Mouse (Mus musculus): ENCODE measurements around the gene Zbtb8b.

DNA sequence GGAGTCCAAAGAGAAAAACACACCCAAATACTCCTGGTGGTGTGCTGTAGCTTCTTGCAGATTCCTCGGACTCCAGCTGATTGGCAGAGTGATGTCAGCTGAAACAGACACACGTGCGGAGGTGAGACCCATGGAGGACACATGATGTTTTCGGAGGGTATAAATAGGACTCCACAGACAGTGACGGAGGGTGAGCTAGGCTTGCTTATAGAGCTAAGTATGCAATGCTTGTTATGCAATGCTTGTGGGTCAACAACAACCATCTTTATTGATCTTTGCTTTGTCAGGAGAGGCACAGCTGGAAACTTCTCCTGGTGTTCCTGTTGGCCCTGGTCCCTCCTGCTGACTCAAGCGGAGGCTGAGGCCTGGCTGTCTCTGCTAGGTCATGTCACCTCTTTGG lies 8.1 kb upstream of the Zbtb8b start:
- no peak for TF ChIP-seq CTCF (IDR thresholded peaks at IDR 0.05; ENCODE audit: borderline replicate concordance, extremely low read depth, insufficient read depth, insufficient read length)
- TF ChIP-seq POLR2A (IDR thresholded peaks at IDR 0.05; ENCODE audit: borderline replicate concordance, extremely low read depth, insufficient read depth, insufficient read length, poor library complexity, severe bottlenecking): no peak
